Mouse (Mus musculus) CD4-positive, CD25-positive, alpha-beta regulatory T cell, adult 4 months (primary cell): Measurements from ENCODE around the gene Tnr. TPM values are rescaled to one million over a fixed set of nuclear protein-coding genes. Genes with fewer than 3 reads are reported as not detected.

Source experiments
- ATAC-seq: one replicate; pipeline ENCODE4 v1.8.0; 2017
- polyA plus RNA-seq, 2 experiments: library from polyadenylated mRNA; unstranded; fragments of 100-300 nt; shearing (Covaris generic); gene quantifications; one replicate each; pipeline ENCODE4 v1.2.1; 2017

Gene Tnr
- polyA plus RNA-seq, 2 experiments from 2014 or later = not detected

GRCm38 (mm10) chr1:159723733-159724132, 200.2 kb downstream of the Tnr start:
- ATAC-seq = no peak

GRCm38 (mm10) chr1:159729270-159729669, 205.7 kb downstream of the Tnr start:
- no peak for ATAC-seq

DNA sequence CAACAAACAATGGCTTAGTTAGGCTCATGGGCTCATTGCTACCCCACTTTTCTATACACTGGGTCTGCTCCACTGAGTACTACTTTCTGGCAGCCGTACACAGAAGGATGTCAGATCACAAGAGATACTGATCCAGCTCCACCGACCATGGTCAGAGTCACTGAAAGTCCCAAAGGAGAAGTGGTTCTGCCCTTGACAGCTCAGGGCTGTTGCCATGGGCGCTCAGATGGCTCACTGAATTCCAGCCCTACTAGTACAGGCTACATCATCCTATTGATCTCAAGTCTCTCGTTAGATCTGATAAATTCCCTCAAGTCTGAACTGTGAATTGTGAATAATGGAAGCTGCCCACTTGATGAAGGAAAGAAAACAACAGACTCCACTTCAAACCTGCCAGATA, 207.3 kb downstream of the Tnr start:
- ATAC-seq = no peak

DNA sequence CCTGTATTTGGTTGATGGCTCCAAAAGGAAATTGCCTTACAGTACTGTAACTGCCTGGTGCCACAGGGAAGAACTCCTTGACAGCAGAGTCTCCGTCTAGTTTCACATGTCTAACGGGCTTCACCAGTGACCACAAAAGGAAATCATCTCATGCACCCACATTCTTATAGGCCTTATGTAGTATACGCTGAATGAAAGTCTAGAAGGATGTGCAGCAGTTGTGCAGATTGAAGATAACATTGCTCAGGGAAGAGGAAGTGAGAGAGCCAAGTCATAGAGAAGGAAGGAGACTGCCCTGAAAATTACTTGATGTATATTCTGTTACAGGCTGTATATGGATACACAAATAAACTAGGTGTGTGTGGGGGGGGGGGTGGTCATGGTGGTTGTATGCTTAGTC, 211.5 kb downstream of the Tnr start:
- no peak for ATAC-seq

DNA sequence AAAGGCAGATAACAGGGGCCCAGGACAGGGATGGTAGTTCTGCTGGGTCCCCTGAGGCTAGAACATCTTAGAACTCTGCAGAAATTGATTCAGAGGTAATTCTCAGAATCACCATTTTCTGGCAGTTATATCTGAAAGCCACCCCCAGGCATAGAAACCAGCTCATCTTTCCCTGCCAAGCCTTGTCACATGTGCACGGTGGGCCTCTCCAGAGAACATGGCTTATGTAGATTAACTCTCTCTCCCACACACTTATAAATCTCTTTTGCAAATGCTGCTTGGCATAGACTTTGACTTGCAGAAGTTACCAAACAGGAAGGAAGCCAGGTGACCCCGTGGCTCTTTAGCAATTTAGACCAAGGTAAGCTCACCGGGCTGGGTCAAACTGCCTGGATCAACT, 215.9 kb downstream of the Tnr start:
- ATAC-seq = no peak

DNA sequence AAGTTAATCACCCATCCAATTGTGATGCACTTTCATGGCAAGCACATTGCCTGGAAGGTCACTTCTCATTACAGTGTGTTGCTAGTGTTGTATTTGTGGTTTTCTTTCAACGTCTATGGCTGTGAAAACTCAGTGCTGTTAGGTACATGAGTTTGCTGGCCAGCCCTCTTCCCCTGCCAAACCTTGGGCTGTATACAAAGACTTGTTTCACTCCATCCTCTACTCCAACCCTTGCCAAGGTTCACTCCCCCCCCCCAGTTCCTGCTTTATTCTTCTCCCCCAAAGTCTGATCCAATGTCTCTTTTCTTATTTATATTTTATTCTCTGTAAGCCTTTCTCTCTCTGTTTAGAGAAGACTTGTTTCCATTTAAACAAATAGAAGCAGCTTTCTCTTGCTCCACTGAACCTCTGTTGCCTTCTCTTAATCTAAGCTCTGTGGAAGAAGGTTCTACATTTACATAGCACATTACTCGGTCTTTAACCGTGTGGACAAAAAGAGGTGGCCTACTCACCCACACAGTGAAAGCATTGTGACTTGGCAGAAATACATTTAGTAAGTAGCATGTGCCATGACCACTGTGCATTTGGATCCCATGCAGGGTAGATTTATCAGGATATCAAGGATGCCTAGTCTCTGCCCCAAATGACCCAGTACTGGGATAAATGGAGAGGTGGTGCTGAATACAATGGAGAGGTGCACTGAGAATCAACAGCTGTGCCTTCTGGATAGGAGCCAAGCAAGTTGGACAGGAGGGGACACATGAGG, 217.9 kb downstream of the Tnr start:
- no peak for ATAC-seq

- ATAC-seq = no peak
Observed at GRCm38 (mm10) chr1:159742003-159742274, 218.4 kb downstream of the Tnr start.

- no peak for ATAC-seq
Observed at GRCm38 (mm10) chr1:159743744-159744253, 220.2 kb downstream of the Tnr start.

- no peak for ATAC-seq
Observed at GRCm38 (mm10) chr1:159745311-159745710, 221.7 kb downstream of the Tnr start.

DNA sequence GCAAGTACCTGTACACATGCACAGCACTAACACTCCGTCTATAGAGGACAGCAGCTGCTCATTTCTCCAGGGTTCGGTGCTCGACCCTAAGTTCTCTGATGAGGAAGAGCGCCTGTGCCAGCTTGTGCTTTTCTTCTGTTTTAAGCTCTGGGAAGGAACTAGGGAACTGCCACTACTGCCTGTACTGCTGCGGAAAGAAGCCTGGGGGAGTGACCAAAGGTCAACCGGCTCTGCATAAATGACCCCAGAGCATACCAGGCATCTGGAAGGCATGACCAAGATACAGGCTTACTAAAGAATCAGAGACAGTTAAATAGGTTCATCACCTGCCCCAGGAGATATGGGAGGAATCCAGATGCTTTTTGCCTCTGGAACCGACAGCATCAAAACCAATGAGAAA, 224.4 kb downstream of the Tnr start:
- ATAC-seq = no peak

DNA sequence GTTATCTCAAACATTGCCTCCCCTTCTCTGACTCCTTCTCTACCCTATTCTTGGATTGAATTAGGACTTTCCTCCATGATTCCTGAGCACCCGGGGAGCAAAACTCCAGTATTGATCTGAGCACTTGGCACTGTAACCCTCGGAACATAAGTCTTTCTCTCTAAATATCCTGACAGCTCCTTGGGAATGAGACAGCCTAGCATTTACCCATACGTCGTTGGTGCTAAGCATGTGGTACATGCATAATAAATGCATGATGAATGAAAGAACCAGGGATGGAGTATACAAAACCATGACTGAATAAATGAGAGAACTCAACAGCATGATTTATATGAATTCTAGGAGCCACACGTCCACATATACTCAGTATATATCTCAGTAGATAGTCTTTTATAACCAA, 226.8 kb downstream of the Tnr start:
- no peak for ATAC-seq

DNA sequence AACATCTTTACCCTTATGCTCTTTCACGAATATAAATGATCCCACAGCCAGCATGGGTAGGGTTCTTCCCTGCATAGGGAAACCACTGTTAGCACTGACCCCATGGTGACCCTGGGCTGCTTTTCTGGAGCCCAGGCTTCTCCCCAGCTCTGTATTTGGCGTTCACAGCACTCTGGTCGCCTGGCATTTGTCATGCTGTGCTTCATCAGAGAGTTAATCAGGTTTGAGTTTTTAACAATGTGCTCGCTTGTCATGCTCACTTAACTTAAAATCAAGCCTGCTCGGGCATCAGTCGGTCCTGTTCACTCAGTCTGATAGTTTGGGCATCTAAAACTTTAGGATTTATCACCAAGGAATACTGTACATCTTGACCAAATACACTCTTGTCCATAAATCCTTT, 227.3 kb downstream of the Tnr start:
- no peak for ATAC-seq

DNA sequence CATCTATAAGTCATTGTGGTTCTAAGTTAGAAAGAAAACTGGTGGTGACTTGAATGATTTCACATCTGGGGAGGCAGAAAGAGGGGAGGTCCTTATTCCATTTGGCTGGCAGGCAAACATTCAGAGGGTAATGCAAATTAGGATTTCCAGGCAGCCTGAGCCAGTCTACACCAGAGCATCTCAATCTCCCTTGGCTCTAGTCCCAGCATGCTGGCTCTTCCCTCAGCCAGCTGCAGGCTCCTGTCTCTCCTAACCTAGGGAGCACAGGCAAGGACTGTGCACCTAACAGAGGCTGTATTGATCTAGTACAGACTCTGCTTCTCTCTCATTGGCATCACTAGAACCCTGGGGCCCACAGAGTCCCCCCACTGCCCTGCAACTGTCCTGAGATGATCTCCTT, 237.4 kb downstream of the Tnr start:
- ATAC-seq = no peak

DNA sequence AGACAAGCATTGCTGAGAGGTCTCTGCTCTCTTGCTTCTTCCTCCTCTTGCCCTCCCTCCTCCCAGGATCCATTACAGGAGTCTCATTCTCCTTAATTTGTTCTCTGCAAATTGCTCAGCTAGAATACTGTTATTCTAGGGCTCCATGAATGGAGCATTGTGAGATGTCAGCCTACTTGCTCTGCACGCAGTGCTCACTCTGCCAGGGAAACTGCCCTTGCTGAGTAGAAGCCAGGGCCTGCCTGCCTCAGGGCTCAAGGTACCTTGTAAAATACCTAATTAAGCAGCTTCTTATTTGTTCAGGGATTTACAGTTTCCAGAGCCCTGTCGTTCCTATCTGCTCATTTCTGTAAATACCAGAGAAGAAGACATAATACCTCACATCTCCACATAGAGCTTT, 240.3 kb downstream of the Tnr start:
- ATAC-seq = no peak

DNA sequence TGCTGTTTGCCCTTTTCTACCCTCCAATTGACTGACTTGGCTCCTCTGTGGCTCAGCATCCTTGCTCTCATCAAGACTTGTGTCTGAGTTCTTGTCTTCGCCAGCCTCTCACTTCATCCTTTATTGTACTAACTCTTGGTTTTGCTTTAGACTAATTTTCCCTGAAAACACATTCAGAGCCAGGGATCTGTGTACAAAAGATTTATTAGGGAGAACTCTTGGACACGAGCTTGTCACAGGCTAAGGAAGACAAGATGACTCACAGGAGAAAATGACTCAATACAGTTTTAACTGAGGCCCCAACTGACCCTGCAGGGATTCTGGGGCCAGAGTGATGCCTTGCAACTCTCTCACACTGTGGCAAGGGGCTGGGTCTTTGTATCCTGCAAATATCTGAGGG, 241.3 kb downstream of the Tnr start:
- ATAC-seq = no peak

DNA sequence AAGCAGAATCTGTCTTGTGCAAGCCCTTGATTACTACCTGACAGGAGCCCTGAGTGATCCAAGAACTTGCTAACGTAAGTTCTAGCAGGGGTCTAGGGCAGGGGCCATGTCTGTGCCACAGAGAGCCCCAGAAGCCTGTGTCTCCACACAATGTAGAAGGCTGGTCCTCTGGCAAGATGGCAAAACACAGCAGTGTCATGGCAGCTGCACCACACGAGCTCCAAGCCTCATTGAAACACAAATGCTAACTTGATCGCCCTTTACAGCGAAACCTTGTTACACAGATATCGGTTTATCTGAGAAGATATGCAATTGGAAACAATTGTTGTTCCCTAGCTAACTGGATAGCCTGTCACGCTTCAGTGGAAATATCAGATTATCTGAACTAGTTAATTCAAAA, 246.4 kb downstream of the Tnr start:
- no peak for ATAC-seq

GRCm38 (mm10) chr1:159773671-159774070, 250.1 kb downstream of the Tnr start:
- no peak for ATAC-seq

DNA sequence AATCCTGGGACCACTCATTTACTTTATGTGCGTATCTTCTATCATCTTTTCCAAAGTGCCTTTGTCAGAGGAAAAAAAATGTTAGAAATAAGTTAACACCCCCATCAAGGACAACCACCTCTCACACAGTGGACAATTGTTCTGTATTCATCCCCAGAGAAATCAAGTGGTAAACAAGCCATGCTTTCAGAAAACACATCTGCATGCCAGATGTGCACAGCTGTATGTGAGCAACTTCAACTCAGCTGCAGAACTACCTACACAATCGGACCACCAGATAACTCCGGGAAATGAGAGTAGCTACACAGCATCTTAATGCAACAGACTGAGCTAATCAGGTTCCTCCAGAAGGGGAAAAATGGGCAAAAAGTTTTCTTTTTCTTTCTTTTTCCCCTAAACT, 251.6 kb downstream of the Tnr start:
- no peak for ATAC-seq

GRCm38 (mm10) chr1:159777107-159777506, 253.5 kb downstream of the Tnr start:
- ATAC-seq = no peak

GRCm38 (mm10) chr1:159779424-159779823, 255.9 kb downstream of the Tnr start:
- ATAC-seq = no peak

DNA sequence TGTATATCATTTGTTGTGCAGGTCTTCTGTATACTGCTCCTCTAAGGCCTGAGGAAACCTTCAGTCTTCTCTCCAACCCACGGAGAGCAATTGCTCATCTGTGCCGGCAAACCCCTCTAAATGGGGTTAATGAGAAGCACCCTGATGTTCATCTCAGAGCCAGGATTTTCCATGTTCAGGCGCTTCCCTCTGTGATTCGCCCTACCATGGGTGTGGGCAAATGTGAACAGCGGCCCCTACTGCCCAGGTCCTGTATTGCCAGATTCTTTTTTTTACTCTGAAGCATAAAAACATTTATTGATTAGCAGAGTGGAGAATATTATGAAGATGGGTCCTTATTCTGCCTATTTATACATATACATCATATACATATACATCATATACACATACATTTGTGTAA, 260.3 kb downstream of the Tnr start:
- ATAC-seq = no peak

DNA sequence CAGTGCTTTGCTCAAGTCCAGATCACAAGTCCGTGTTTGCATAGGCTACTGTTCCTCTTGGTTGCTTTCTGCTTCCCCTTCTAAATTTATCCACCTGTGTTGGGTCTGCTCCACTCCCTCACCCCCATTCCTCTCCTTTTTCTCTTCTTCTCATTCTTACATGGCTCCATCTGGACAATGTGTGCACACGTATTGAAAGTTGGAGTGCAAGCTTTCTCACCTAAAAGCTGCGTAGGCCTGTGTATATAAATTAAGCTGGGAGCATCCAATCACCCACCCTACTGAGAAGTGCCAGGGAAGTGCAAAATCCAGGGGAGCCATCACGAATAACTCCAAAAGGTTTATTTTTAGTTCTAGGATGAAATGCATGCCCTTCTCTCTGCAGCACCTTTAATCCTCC, 264.7 kb downstream of the Tnr start:
- no peak for ATAC-seq

DNA sequence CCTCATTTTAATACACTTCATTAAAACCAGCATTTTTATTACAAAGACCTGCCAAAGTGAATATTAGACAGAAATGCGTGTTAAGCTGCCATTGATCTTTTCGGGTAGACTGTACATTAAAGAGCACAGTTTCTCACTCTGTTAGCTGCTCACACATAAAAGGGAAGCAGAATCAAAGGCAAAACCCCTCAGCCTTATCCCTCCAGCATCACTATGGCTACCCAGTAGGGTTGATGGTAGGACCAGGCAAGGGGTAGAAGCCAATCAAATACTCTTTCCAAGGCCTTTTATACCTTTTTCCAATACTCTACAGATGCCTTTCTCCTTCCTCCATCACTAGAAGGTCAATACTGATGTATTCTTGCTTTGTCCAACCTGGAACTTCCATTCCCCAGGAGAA, 269.0 kb downstream of the Tnr start:
- ATAC-seq = no peak

GRCm38 (mm10) chr1:159796021-159796420, 272.5 kb downstream of the Tnr start:
- no peak for ATAC-seq

DNA sequence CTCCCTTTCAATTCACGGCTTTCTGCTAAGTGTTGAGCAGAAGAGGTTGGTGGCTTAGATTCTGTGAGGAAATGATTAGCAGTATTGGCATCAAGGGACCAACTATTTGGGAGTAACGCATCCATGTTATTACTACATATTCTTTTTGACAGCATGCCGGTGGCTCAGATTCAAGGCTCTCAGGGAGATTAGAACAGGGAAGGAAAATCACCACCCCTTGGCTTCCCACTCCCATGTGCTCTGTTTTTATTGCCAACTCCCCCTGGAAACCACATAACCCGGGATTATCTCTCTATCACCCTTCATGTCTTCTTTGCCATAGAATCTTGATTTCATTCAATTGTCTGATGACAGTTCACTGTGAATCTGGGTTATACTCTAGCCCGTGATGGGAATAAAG, 276.8 kb downstream of the Tnr start:
- ATAC-seq = no peak
